Mouse (Mus musculus) ES-E14 (cell line): ENCODE data around the gene Ttbk1. TPM values are rescaled to one million over a fixed set of nuclear protein-coding genes. Genes with fewer than 3 reads are reported as not detected.

Experiments used
- DNase-seq: peaks from one replicate; pipeline ENCODE4 v3.0.0-alpha.2; 2013; ENCODE audit warnings: low read depth, low spot score
- H3K27ac ChIP-seq: 2 replicates; pipeline ENCODE4 v1.5.1; 2012; ENCODE audit warnings: low read depth, mild to moderate bottlenecking, low read length, moderate library complexity, mixed read lengths; ENCODE audit not compliant: poor library complexity, insufficient read depth, severe bottlenecking
- H3K36me3 ChIP-seq: 2 replicates; pipeline ENCODE4 v1.6.1; 2012; ENCODE audit warnings: mild to moderate bottlenecking, low read length, moderate library complexity, mixed read lengths; ENCODE audit not compliant: control insufficient read depth, poor library complexity, insufficient read depth, severe bottlenecking
- H3K4me1 ChIP-seq, 2 experiments: fragments of 150-350 bp in 1 of 2; sonication (generic) in 1 of 2; 2 replicates each; pipeline ENCODE4 v1.6.1; 2012; ENCODE audit warnings: low read length in 2 of 2, mild to moderate bottlenecking in 1 of 2, mixed read lengths in 1 of 2; ENCODE audit not compliant: control insufficient read depth in 2 of 2, insufficient read depth in 2 of 2, poor library complexity in 1 of 2
- H3K4me3 ChIP-seq, 2 experiments: fragments of 150-350 bp in 1 of 2; sonication (generic) in 1 of 2; 2 replicates each; pipeline ENCODE4 v1.5.1; 2012; ENCODE audit warnings: low read length in 2 of 2, low read depth in 1 of 2, mild to moderate bottlenecking in 1 of 2, mixed read lengths in 1 of 2; ENCODE audit not compliant: insufficient read depth in 1 of 2, poor library complexity in 1 of 2, severe bottlenecking in 1 of 2
- H3K9ac ChIP-seq: 2 replicates; pipeline ENCODE4 v1.6.1; 2012; ENCODE audit warnings: low read depth, mild to moderate bottlenecking, low read length, mixed read lengths; ENCODE audit not compliant: poor library complexity, insufficient read depth, severe bottlenecking
- H3K9me3 ChIP-seq: fragments of 150-350 bp; sonication (generic); 2 replicates; pipeline ENCODE4 v1.6.1; 2012; ENCODE audit warnings: low read depth, mild to moderate bottlenecking, low read length; ENCODE audit not compliant: control insufficient read depth, insufficient read depth
- CHD2 ChIP-seq: IDR thresholded peaks from 2 replicates; pipeline ENCODE4 v1.6.1; 2014; ENCODE audit warnings: mild to moderate bottlenecking, low read depth, low read length, inconsistent platforms
- HCFC1 ChIP-seq: IDR thresholded peaks from 2 replicates; pipeline ENCODE4 v1.6.1; 2012; ENCODE audit warnings: low read length, inconsistent platforms, borderline replicate concordance; ENCODE audit not compliant: insufficient read depth
- MAFK ChIP-seq: IDR thresholded peaks from 2 replicates; pipeline ENCODE4 v1.6.1; 2014; ENCODE audit warnings: mild to moderate bottlenecking, low read depth, low read length, inconsistent platforms; ENCODE audit not compliant: insufficient read depth
- ZC3H11A ChIP-seq: IDR thresholded peaks from 2 replicates; pipeline ENCODE4 v1.6.1; 2012; ENCODE audit warnings: low read depth, mild to moderate bottlenecking, inconsistent platforms, low read length, borderline replicate concordance
- ZNF384 ChIP-seq: IDR thresholded peaks from 2 replicates; pipeline ENCODE4 v1.6.1; 2012; ENCODE audit warnings: low read depth, low read length, inconsistent platforms
- in situ Hi-C, 2 experiments: fragments of 600-800 bp; cut with MboI; formaldehyde crosslinking; loops; one replicate each; pipeline ENCODE4 v1.15.1; 2025; ENCODE audit warnings: low sequenced_read_pairs in 2 of 2, inconsistent platforms in 1 of 2; ENCODE audit not compliant: unreplicated experiment in 2 of 2
- total RNA-seq: library from RNA; depleted of rRNA; stranded (reverse); fragments of 300-350 nt; gene quantifications from 2 replicates; pipeline ENCODE4 v1.2.3, GENCODE M21; 2012

Gene Ttbk1
- total RNA-seq, 1 experiment = 0.98 TPM

DNA sequence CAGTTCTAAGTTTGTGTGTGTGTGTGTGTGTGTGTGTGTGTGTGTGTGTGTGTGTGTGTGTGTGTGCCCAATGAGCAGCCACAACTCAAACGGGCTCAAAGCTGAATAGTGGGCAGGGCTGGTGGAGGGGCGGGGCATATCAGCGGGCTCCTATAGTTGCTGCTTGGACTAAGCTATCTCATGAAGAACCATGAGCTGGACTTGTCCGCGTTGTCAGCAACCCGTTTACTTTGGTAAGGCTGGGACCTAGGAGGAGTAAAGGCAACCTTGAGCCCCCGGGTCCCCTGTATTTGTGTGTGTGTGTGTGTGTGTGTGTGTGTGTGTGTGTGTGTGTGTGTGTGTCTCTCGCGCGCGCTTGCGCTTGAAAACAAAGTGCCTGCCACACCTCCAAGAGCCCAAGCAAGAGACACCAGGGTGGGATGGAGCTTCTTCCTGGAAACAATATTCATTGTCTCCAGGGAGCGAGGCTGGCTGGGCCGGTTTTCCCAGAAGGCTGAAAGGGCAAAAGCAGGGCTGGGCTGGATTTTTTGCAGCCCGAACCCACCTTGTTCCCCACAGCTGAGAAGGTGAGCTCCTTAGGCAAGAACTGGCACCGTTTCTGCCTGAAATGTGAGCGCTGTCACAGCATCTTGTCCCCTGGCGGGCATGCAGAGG lies 58.6 kb downstream of the Ttbk1 start, which contains the start of gene Crip3:
Gene Crip3 (plus strand): TSS at position 166 of the 654 bp plus-strand sequence.
- H3K9me3 ChIP-seq = no peaks in the 10 kb centered on the region
- peak within 1 kb of the TSS; percentile 13 to 26; a peak in 2 of 4 replicates for H3K4me3 ChIP-seq
- in situ Hi-C loops = no loop called here
- no peak for DNase-seq
- no peaks in the 10 kb centered on the region for H3K36me3 ChIP-seq
- H3K4me1 ChIP-seq = peaks cover 0 to 10% of the 10 kb centered on the region in 2 experiments; a peak in 1 of 4 replicates
- H3K27ac ChIP-seq = no peak within 1 kb of the TSS
- TF ChIP-seq MAFK (no peak), CHD2 (peak; percentile 63; the same call in 1 of the 2 replicates)
- H3K9ac ChIP-seq = no peak within 1 kb of the TSS

DNA sequence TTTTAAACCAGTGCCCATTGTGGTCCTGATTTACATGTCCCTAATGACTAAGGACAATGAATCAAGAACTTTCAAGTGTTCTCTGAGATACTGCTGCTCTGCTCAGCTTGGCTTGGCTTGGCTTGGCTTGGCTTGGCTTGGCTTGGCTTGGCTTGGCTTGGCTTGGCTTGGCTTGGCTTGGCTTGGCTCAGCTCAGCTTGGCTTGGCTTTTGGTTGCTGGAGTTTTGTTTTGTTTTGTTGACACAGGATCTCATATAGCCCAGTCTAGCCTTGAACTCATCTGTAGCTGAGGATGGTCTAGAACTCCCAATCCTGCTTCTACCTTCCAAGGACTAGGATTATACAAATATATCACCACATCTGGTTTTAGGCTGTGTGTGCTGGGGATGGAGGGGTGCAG lies 61.0 kb downstream of the Ttbk1 start:
- H3K36me3 ChIP-seq = no peaks in the 10 kb centered on the region
- H3K9me3 ChIP-seq = no peaks in the 10 kb centered on the region
- TF ChIP-seq ZNF384 (no peak), HCFC1 (no peak), ZC3H11A (no peak), CHD2 (no peak), MAFK (no peak)
- H3K4me3 ChIP-seq = no peak overlapping the region
- DNase-seq = no peak
- H3K4me1 ChIP-seq = peaks cover 0 to 6% of the 10 kb centered on the region in 2 experiments; a peak in 1 of 4 replicates
- in situ Hi-C loops = no loop called here
- H3K27ac ChIP-seq = no peak overlapping the region
- no peak overlapping the region for H3K9ac ChIP-seq

DNA sequence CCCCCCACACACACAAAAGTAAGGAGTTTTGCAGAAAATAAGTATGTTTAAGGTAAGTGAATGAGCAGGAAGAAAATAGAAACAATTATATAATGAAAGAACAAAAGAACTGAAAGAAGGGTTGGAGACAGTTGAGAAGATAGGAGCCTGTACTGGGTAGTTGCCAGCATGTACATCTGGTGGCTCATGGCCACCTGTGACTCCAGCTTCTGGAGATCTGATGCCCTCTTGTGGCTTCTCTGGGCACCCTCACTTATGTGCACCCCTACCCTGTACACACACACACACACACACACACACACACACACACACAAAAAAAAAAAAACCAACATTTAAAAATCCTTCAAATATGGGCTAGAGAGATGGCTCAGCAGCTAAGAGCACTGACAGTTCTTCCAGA lies 67.8 kb downstream of the Ttbk1 start:
- Histone ChIP-seq H3K36me3 (no peaks in the 10 kb centered on the region), H3K4me1 (no peaks in the 10 kb centered on the region), H3K9ac (no peak overlapping the region), H3K9me3 (no peaks in the 10 kb centered on the region), H3K27ac (no peak overlapping the region), H3K4me3 (no peak overlapping the region)
- TF ChIP-seq HCFC1 (no peak), ZC3H11A (no peak), MAFK (no peak), ZNF384 (no peak), CHD2 (no peak)
- DNase-seq = no peak
- in situ Hi-C loops = no loop called here

DNA sequence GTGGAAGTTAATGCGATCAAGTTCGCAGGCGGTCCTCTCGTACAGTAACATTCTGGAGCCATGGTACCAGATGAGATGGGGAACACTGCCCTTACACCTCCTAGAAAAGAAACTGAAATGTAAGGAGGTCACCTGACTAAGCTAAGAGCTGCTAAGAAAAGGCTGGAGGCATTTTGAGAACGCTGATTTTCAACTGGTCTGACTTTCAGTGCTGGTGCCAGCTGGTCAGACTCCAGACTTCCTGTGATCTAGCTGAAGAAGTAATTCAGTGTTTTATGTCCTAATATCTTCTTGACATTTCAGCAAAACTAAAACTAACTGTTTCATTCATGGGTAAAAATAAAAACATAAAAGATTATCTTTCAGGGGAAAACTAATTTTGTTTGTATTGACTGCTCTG lies 68.8 kb downstream of the Ttbk1 start:
- H3K4me1 ChIP-seq = no peaks in the 10 kb centered on the region
- no peaks in the 10 kb centered on the region for H3K36me3 ChIP-seq
- H3K9me3 ChIP-seq = no peaks in the 10 kb centered on the region
- no peak for TF ChIP-seq MAFK
- no peak for TF ChIP-seq ZC3H11A
- TF ChIP-seq CHD2 = no peak
- TF ChIP-seq HCFC1 = no peak
- no peak for TF ChIP-seq ZNF384
- no peak overlapping the region for H3K27ac ChIP-seq
- DNase-seq = no peak
- H3K9ac ChIP-seq = no peak overlapping the region
- no peak overlapping the region for H3K4me3 ChIP-seq
- in situ Hi-C loops = no loop called here

DNA sequence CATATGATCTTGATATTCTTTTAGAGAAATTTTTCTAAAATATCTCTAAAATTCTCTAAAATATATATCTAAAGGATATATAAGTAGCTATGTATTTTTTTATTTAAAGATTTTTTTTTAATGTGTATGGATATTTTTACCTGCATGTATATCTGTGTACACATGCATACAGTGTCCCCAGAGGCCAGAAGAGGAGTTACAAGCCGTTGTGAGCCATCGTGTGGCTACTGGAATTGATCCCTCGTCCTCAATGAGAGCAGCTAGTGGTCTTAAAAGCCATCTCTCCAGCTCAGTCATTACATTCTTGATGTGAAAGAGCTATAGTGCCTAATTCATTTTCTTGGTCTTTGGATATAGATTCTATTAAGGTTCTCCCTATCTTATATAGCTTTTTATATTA lies 79.0 kb downstream of the Ttbk1 start:
- no peak overlapping the region for H3K27ac ChIP-seq
- in situ Hi-C loops = no loop called here
- DNase-seq = no peak
- H3K4me1 ChIP-seq = peaks cover 0 to 2% of the 10 kb centered on the region in 2 experiments; a peak in 1 of 4 replicates
- no peaks in the 10 kb centered on the region for H3K9me3 ChIP-seq
- peaks cover 13% of the 10 kb centered on the region for H3K36me3 ChIP-seq
- no peak overlapping the region for H3K9ac ChIP-seq
- TF ChIP-seq ZNF384 (no peak), MAFK (no peak), ZC3H11A (no peak), CHD2 (no peak)
- no peak overlapping the region for H3K4me3 ChIP-seq
